Mouse (Mus musculus): Measurements from ENCODE around the gene Gm42906. TPM values are rescaled to one million over a fixed set of nuclear protein-coding genes. Genes with fewer than 3 reads are reported as not detected.

Gene Gm42906
- polyA plus RNA-seq, 1 experiment from 2014 or later: 0.66 TPM

DNA sequence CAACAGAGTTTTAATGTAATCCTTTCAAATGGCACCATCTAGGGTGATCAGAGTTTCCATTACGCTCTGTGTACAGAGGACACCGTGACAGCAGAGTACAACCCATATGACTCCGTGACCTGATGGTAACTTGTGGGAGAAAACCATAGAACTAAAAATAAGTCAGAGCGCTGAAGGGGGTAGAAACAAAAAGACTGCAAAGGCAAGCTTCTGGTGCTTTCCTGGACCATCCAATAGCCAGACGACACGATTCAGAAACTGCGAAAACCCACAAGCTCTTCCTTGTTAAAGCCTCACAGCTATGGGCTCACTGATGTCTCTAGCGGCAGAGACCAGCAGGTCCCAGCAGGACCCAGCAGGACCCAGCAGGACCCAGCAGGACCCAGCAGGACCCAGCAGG is 175.8 kb downstream of the Gm42906 start:
- WGBS: 65% methylated on average over 8 of the region's 8 CpGs
- H3K9me3 ChIP-seq (ENCODE audit: low read length): no peaks in the 10 kb centered on the region
- H3K4me3 ChIP-seq (ENCODE audit: low read depth, low read length): no peak overlapping the region
- H3K27ac ChIP-seq (ENCODE audit: low read length): no peak overlapping the region
- no peaks in the 10 kb centered on the region for H3K36me3 ChIP-seq (ENCODE audit: insufficient read depth, low read length)
- no peaks in the 10 kb centered on the region for H3K27me3 ChIP-seq (replicated peaks; ENCODE audit: insufficient read depth, low read length)
- H3K9ac ChIP-seq (replicated peaks; ENCODE audit: low read depth): no peak overlapping the region
- H3K4me2 ChIP-seq (replicated peaks; ENCODE audit: low read depth, low read length): no peak overlapping the region
- DNase-seq (ENCODE audit: low spot score) (peak; percentile 31), ATAC-seq (peak; percentile 31; the same call in 1 of the 2 replicates)
- TF ChIP-seq EP300 (IDR thresholded peaks at IDR 0.05) (no peak), CTCF (IDR thresholded peaks at IDR 0.05) (peak; percentile 43; the same call in 1 of the 2 replicates)
- peaks cover 3% of the 10 kb centered on the region; the same call in 1 of the 2 replicates for H3K4me1 ChIP-seq (ENCODE audit: insufficient read depth, low read depth, low read length)

DNA sequence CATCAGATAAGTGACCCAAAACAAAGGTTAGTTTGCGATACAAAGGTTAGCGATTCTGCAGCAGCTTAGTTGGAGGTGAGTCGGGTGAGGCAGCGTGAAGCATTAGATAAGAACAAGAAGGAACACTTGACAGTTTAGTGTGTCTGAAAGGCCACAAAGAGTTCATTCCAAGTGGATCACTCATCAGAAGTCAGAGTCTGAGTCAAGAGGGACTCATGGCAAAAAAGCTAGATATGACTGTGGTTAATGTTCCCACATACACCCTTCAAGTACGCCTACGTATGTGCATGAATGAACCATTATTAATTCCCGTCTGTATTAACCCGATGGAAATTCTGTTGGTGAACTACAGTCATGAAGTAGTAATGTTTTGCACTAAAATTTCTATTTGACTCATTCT is 176.3 kb downstream of the Gm42906 start:
- TF ChIP-seq EP300 (IDR thresholded peaks at IDR 0.05) (peak; percentile 98), CTCF (IDR thresholded peaks at IDR 0.05) (no peak)
- no peak overlapping the region for H3K27ac ChIP-seq (ENCODE audit: low read length)
- H3K9me3 ChIP-seq (ENCODE audit: low read length): no peaks in the 10 kb centered on the region
- no peak overlapping the region for H3K4me3 ChIP-seq (ENCODE audit: low read depth, low read length)
- H3K4me1 ChIP-seq (ENCODE audit: insufficient read depth, low read depth, low read length): peaks cover 9% of the 10 kb centered on the region
- H3K9ac ChIP-seq (replicated peaks; ENCODE audit: low read depth): no peak overlapping the region
- no peak overlapping the region for H3K4me2 ChIP-seq (replicated peaks; ENCODE audit: low read depth, low read length)
- ATAC-seq: peak; percentile 87
- 59% methylated on average over 8 of the region's 8 CpGs for WGBS
- no peaks in the 10 kb centered on the region for H3K27me3 ChIP-seq (replicated peaks; ENCODE audit: insufficient read depth, low read length)
- peak; percentile 84 for DNase-seq (ENCODE audit: low spot score)
- no peaks in the 10 kb centered on the region for H3K36me3 ChIP-seq (ENCODE audit: insufficient read depth, low read length)

DNA sequence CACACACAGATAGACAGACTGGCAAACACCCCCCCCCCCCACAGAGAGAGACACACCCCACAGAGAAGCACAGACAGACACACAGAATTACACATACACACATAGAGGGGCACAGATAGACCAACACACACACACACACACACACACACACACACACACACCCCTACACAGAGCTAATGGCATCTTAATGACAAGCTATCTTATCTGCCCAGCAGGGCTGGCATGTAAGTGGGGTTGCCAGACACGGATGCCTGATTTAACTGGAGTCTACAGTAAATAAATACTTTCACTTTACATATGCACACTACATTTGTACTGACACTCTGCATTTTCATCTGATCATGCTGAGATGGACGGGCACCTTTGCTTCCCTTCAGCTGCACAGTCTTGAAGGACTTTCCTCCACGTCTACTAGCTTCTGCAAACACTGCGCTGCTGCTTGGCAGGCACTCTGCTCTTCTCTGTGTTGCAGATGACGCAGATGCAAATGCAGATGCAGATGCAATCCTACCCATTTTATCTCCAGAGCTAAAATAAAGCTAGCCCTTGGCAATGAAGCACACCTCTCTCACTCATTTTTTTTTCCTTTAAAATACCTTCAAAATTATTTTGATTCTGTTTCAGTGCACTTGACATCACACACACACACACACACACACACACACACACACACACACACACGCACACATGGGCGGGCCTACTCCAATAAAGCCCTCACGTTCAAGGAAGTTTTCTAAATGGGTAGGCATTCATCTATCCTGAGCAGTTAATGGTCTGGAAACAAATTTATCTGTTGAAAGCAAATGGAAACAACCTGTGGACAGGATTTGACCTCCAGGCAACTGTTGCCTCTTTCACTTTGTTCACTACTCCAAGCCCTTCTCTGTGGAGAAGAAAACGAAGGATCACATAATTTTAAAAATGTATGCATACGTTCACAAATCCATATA is 179.0 kb downstream of the Gm42906 start:
- ATAC-seq (peak; percentile 25; the same call in 1 of the 2 replicates), DNase-seq (ENCODE audit: low spot score) (no peak)
- no peak overlapping the region for H3K27ac ChIP-seq (ENCODE audit: low read length)
- no peak for TF ChIP-seq EP300 (IDR thresholded peaks at IDR 0.05)
- no peak for TF ChIP-seq CTCF (IDR thresholded peaks at IDR 0.05)
- no peak overlapping the region for H3K4me3 ChIP-seq (ENCODE audit: low read depth, low read length)
- no peaks in the 10 kb centered on the region for H3K36me3 ChIP-seq (ENCODE audit: insufficient read depth, low read length)
- H3K4me2 ChIP-seq (replicated peaks; ENCODE audit: low read depth, low read length): no peak overlapping the region
- H3K4me1 ChIP-seq (ENCODE audit: insufficient read depth, low read depth, low read length): peaks cover 10% of the 10 kb centered on the region
- no peaks in the 10 kb centered on the region for H3K9me3 ChIP-seq (ENCODE audit: low read length)
- WGBS: 63% methylated on average over 10 of the region's 10 CpGs
- H3K27me3 ChIP-seq (replicated peaks; ENCODE audit: insufficient read depth, low read length): no peaks in the 10 kb centered on the region
- H3K9ac ChIP-seq (replicated peaks; ENCODE audit: low read depth): no peak overlapping the region

DNA sequence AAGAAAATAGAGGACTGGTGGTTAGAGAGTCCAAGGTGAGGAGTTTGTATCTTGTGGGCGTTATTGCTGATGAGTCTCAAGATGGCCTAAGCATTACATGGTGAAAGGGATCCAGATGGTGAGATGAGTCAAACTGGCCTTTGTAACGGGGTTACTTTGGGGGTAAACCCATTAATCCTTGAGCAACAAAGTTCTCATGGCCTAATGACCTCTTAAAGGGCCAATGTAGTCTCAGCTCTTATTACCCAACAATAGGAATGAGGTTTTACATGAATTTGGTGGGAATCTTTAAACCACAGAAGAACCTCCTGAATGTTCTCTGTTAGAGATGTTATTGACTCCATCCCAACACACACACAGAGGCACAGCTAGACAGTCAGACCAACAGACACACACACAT is 179.9 kb downstream of the Gm42906 start:
- Histone ChIP-seq H3K4me2 (replicated peaks; ENCODE audit: low read depth, low read length) (no peak overlapping the region), H3K9ac (replicated peaks; ENCODE audit: low read depth) (no peak overlapping the region), H3K4me1 (ENCODE audit: insufficient read depth, low read depth, low read length) (peaks cover 10% of the 10 kb centered on the region), H3K36me3 (ENCODE audit: insufficient read depth, low read length) (no peaks in the 10 kb centered on the region), H3K27ac (ENCODE audit: low read length) (no peak overlapping the region), H3K27me3 (replicated peaks; ENCODE audit: insufficient read depth, low read length) (no peaks in the 10 kb centered on the region), H3K9me3 (ENCODE audit: low read length) (no peaks in the 10 kb centered on the region), H3K4me3 (ENCODE audit: low read depth, low read length) (no peak overlapping the region)
- WGBS: 64% methylated on average over 2 of the region's 2 CpGs
- DNase-seq (ENCODE audit: low spot score) (peak; percentile 31), ATAC-seq (no peak)
- TF ChIP-seq EP300 (IDR thresholded peaks at IDR 0.05): no peak
- TF ChIP-seq CTCF (IDR thresholded peaks at IDR 0.05): no peak

DNA sequence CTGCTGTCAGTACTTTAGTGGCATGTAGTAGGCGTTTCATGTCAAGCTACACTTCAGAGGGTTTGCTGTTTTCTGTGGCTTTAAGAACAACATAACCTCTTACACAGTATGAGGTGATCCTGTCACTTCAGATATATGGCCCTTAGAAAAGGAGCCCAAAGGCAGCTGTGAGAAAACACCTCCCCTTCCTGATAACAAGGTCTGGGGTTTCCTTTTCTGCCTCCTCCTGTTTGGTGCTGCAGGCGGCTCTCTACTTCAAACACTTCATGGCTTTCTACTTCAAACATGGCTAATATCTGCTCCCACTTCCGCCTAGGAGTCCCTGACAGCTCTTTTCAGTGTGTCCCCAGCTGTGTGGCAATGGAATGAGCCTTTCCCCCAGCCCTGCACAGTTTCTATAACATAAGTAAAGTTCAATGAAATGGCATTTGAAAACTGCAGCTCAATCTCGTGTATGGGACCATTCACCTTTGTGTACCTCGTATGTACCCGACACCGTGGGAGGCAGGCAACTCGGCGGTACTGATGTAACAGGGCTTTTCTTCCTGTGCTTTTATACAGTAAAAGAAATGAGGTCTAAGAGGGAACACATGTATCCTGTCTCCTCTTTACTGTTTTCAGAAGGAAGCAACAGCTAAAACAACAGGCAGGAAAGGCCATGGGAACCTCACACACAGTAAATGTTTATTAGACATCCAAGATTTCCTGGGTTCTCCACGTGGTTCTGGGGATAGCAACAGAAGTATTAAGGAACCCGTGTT is 180.7 kb downstream of the Gm42906 start:
- Histone ChIP-seq H3K27ac (ENCODE audit: low read length) (peak overlapping the region; percentile 33; the same call in 1 of the 2 replicates), H3K9me3 (ENCODE audit: low read length) (no peaks in the 10 kb centered on the region), H3K4me3 (ENCODE audit: low read depth, low read length) (no peak overlapping the region), H3K9ac (replicated peaks; ENCODE audit: low read depth) (no peak overlapping the region), H3K36me3 (ENCODE audit: insufficient read depth, low read length) (no peaks in the 10 kb centered on the region), H3K27me3 (replicated peaks; ENCODE audit: insufficient read depth, low read length) (no peaks in the 10 kb centered on the region), H3K4me2 (replicated peaks; ENCODE audit: low read depth, low read length) (peak overlapping the region; percentile 9; the same call in 1 of the 2 replicates), H3K4me1 (ENCODE audit: insufficient read depth, low read depth, low read length) (peaks cover 10% of the 10 kb centered on the region)
- WGBS: 18% methylated on average over 11 of the region's 11 CpGs
- TF ChIP-seq CTCF (IDR thresholded peaks at IDR 0.05): no peak
- TF ChIP-seq EP300 (IDR thresholded peaks at IDR 0.05): no peak; the same call in 1 of the 2 replicates
- DNase-seq (ENCODE audit: low spot score) (peak; percentile 75), ATAC-seq (peak; percentile 60)

DNA sequence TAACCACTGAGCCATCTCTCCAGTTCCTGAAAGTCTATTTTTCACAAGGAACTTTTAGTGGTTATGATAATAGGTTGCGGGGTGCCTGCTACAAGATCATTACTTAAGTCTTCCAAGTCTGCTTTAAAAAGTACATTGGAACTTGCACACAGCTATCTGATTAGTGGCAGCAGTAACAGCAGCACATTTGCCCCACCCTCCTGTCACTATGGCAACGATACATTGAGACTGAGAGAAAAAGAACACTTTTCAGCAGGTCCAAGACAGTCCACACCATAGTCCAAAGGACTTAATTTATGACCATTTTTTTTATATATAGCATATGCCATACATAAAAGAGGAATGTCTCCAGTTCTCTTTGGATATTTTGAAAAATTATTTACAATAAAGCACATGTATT is 181.7 kb downstream of the Gm42906 start:
- ATAC-seq: no peak

More for the DNA sequence above, 181.7 kb downstream of the Gm42906 start:
- Histone ChIP-seq H3K9ac (replicated peaks; ENCODE audit: low read depth) (no peak overlapping the region), H3K4me3 (ENCODE audit: low read depth, low read length) (no peak overlapping the region), H3K27ac (ENCODE audit: low read length) (no peak overlapping the region), H3K9me3 (ENCODE audit: low read length) (no peaks in the 10 kb centered on the region), H3K4me2 (replicated peaks; ENCODE audit: low read depth, low read length) (no peak overlapping the region), H3K36me3 (ENCODE audit: insufficient read depth, low read length) (no peaks in the 10 kb centered on the region), H3K27me3 (replicated peaks; ENCODE audit: insufficient read depth, low read length) (no peaks in the 10 kb centered on the region), H3K4me1 (ENCODE audit: insufficient read depth, low read depth, low read length) (peaks cover 10% of the 10 kb centered on the region)
- WGBS: 78% methylated on average over 2 of the region's 2 CpGs
- DNase-seq (ENCODE audit: low spot score): no peak
- TF ChIP-seq EP300 (IDR thresholded peaks at IDR 0.05) (no peak), CTCF (IDR thresholded peaks at IDR 0.05) (no peak)

Data from lung, postnatal 0 days (tissue).